Mouse (Mus musculus) forebrain, embryonic 16.5 days (tissue): Measurements from ENCODE around the gene Usp39. TPM values are rescaled to one million over a fixed set of nuclear protein-coding genes. Genes with fewer than 3 reads are reported as not detected.
A peak's percentile ranks its signal among the peaks of the same experiment; 100 is the strongest.

Experiments
- ATAC-seq: fragments of 200-750 bp; cut with Nextera tagmentation; 2 replicates; pipeline ENCODE4 v1.8.0; 2017; ENCODE audit warnings: mild to moderate bottlenecking, moderate library complexity
- H3K27ac ChIP-seq: fragments of 300-500 bp; sonication (generic); 2 replicates; pipeline ENCODE4 v1.5.1; 2014; ENCODE audit warnings: low read length, control low read depth
- H3K27me3 ChIP-seq: fragments of 300-500 bp; sonication (generic); replicated peaks from 2 replicates; pipeline ENCODE4 v1.6.1; 2014; ENCODE audit warnings: low read length; ENCODE audit not compliant: control insufficient read depth, insufficient read depth
- H3K36me3 ChIP-seq: fragments of 300-500 bp; sonication (generic); 2 replicates; pipeline ENCODE4 v1.6.1; 2014; ENCODE audit not compliant: control insufficient read depth, insufficient read depth
- H3K4me1 ChIP-seq: fragments of 300-500 bp; sonication (generic); replicated peaks from 2 replicates; pipeline ENCODE4 v1.6.1; 2014; ENCODE audit warnings: low read length; ENCODE audit not compliant: control insufficient read depth, insufficient read depth
- H3K4me2 ChIP-seq: fragments of 300-500 bp; sonication (generic); 2 replicates; pipeline ENCODE4 v1.6.1; 2014; ENCODE audit warnings: mild to moderate bottlenecking, low read length, control low read depth
- H3K4me3 ChIP-seq: fragments of 300-500 bp; sonication (generic); replicated peaks from 2 replicates; pipeline ENCODE4 v1.5.1; 2014; ENCODE audit warnings: mild to moderate bottlenecking, low read length, control low read depth
- H3K9ac ChIP-seq: fragments of 300-500 bp; sonication (generic); replicated peaks from 2 replicates; pipeline ENCODE4 v1.6.1; 2014; ENCODE audit warnings: low read depth, low read length, control low read depth
- H3K9me3 ChIP-seq: fragments of 300-500 bp; sonication (generic); 2 replicates; pipeline ENCODE4 v1.6.1; 2016; ENCODE audit warnings: low read length; ENCODE audit not compliant: control insufficient read depth
- whole genome bisulfite sequencing: fragments of 180-500 bp; shearing (Covaris S2); extraction: QIAGEN DNeasy Blood & Tissue Kit; methylation state at CpG from one replicate; pipeline ENCODE4 v1.1.7; 2014; 5-methylcytosine and 5-hydroxymethylcytosine counted together
- polyA plus RNA-seq: library from polyadenylated mRNA; unstranded; fragments of >200 nt; fragmentation: Nextera tagmentation; extraction: Ambion mirVana; gene quantifications from 2 replicates; pipeline ENCODE4 v1.2.1, GENCODE M21; 2015

Usp39 gene
- polyA plus RNA-seq, result 48.5 and 51.5 TPM in 2 replicates

DNA sequence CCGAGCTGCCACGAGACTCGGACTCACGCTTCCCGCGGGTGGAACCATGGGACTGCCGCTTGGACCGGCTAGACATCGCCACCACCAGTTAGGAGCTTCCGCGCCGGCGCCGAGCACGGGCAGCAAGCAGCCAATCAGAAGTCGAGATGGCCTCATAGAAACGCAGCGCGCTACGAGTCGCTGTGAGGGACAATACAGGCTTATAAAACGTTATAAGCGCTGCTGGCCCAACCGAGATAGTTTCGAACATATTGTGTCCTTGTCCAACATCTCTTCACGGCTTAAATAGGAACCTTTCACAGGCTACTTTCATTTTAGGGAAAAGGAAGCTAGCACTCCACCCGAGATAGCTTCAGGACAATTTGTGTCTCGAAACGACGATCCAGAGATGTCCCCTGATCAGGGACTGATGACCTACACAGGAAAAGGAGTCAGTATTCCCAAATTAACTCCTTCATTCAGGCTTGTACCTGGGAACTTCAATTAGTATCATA, at the start of gene Usp39:
Gene Usp39 (minus strand): TSS at position 111 of the 494 bp plus-strand sequence.
- H3K9me3 ChIP-seq, result no peaks in the 10 kb centered on the region
- H3K4me2 ChIP-seq, result peak within 1 kb of the TSS; percentile 97
- H3K27me3 ChIP-seq, result no peaks in the 10 kb centered on the region
- peak within 1 kb of the TSS; percentile 60 for H3K4me3 ChIP-seq
- peaks cover 4% of the 10 kb centered on the region; the same call in 1 of the 2 replicates for H3K36me3 ChIP-seq
- peaks cover 32% of the 10 kb centered on the region for H3K4me1 ChIP-seq
- ATAC-seq, result peak; percentile 90
- WGBS, result 1% methylated on average over 30 of the region's 30 CpGs
- H3K9ac ChIP-seq, result peak within 1 kb of the TSS; percentile 68
- peak within 1 kb of the TSS; percentile 42 for H3K27ac ChIP-seq

- Histone ChIP-seq H3K36me3 (no peaks in the 10 kb centered on the region), H3K27me3 (no peaks in the 10 kb centered on the region; the same call in 1 of the 2 replicates), H3K27ac (no peak overlapping the region), H3K4me1 (peaks cover 11% of the 10 kb centered on the region), H3K4me3 (no peak overlapping the region), H3K4me2 (no peak overlapping the region), H3K9me3 (no peaks in the 10 kb centered on the region), H3K9ac (no peak overlapping the region)
- 88% methylated on average over 5 of the region's 5 CpGs for WGBS
- no peak for ATAC-seq
These were observed 47.4 kb upstream of the Usp39 start for GRCm38 (mm10) chr6:72392341-72392740.

- H3K9ac ChIP-seq, result no peak overlapping the region
- H3K4me1 ChIP-seq, result peaks cover 11% of the 10 kb centered on the region
- no peak for ATAC-seq
- no peaks in the 10 kb centered on the region for H3K36me3 ChIP-seq
- no peak overlapping the region; the same call in 1 of the 2 replicates for H3K4me3 ChIP-seq
- H3K27ac ChIP-seq, result no peak overlapping the region
- H3K27me3 ChIP-seq, result no peaks in the 10 kb centered on the region; the same call in 1 of the 2 replicates
- H3K9me3 ChIP-seq, result no peaks in the 10 kb centered on the region
- 27% methylated on average over 11 of the region's 12 CpGs for WGBS
- H3K4me2 ChIP-seq, result peak overlapping the region; percentile 57; the same call in 1 of the 2 replicates
These were observed 46.0 kb upstream of the Usp39 start for GRCm38 (mm10) chr6:72390795-72391521.

- no peak within 1 kb of the TSS for H3K27ac ChIP-seq
- peaks cover 11% of the 10 kb centered on the region for H3K4me1 ChIP-seq
- 1% methylated on average over 32 of the region's 33 CpGs for WGBS
- no peaks in the 10 kb centered on the region for H3K36me3 ChIP-seq
- peak within 1 kb of the TSS; percentile 34 for H3K4me3 ChIP-seq
- peak within 1 kb of the TSS; percentile 57 for H3K4me2 ChIP-seq
- no peaks in the 10 kb centered on the region; the same call in 1 of the 2 replicates for H3K27me3 ChIP-seq
- H3K9me3 ChIP-seq, result no peaks in the 10 kb centered on the region
- peak within 1 kb of the TSS; percentile 52 for H3K9ac ChIP-seq
- ATAC-seq, result peak; percentile 38; the same call in 1 of the 2 replicates
These were observed 45.2 kb upstream of the Usp39 start, which contains the start of gene Vamp8 for GRCm38 (mm10) chr6:72389941-72390771. Vamp8 (minus strand) TSS chr6:72390703.

GRCm38 (mm10) chr6:72389471-72389940, 44.5 kb upstream of the Usp39 start:
- peak; percentile 12; the same call in 1 of the 2 replicates for ATAC-seq
- Histone ChIP-seq H3K4me3 (peak overlapping the region; percentile 34), H3K36me3 (no peaks in the 10 kb centered on the region), H3K9me3 (no peaks in the 10 kb centered on the region), H3K9ac (peak overlapping the region; percentile 52), H3K27ac (no peak overlapping the region), H3K4me1 (peaks cover 11% of the 10 kb centered on the region), H3K27me3 (no peaks in the 10 kb centered on the region; the same call in 1 of the 2 replicates), H3K4me2 (peak overlapping the region; percentile 57)
- 35% methylated on average over 13 of the region's 13 CpGs for WGBS

DNA sequence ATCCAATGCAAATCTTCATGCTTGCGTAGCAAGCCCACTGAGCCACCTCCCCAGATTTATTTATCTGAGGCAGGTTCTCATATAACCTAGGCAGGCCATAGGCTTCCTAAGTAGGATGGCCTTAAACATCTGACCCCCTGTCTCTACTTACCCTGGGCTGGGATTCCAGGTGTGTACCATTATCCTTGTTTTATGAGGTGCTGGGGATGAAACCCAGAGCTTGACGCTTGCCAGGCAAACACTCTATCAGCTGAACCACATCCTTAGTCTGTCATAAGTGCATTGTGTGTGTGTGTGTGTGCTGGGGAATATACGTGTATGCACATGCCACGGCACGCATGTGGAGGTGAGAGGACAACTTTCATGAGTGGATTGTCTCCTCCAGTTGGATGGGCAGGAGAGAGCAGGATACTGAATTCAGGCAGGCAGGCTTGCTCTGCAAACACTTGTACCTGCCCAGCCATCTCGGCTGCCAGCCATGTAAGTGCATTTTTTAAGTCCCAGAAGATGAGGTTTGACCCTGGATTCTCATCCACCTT, 43.9 kb upstream of the Usp39 start:
- Histone ChIP-seq H3K27ac (no peak overlapping the region), H3K4me3 (no peak overlapping the region), H3K27me3 (no peaks in the 10 kb centered on the region; the same call in 1 of the 2 replicates), H3K9me3 (no peaks in the 10 kb centered on the region), H3K4me2 (no peak overlapping the region), H3K36me3 (no peaks in the 10 kb centered on the region), H3K9ac (no peak overlapping the region), H3K4me1 (peaks cover 11% of the 10 kb centered on the region)
- WGBS, result 91% methylated on average over 6 of the region's 6 CpGs
- ATAC-seq, result no peak

GRCm38 (mm10) chr6:72388266-72388665, 43.3 kb upstream of the Usp39 start:
- Histone ChIP-seq H3K36me3 (no peaks in the 10 kb centered on the region), H3K4me2 (no peak overlapping the region), H3K4me1 (peaks cover 11% of the 10 kb centered on the region), H3K9me3 (no peaks in the 10 kb centered on the region), H3K27ac (no peak overlapping the region), H3K27me3 (no peaks in the 10 kb centered on the region; the same call in 1 of the 2 replicates), H3K9ac (no peak overlapping the region), H3K4me3 (no peak overlapping the region)
- ATAC-seq, result no peak
- 67% methylated on average over 10 of the region's 10 CpGs for WGBS

DNA sequence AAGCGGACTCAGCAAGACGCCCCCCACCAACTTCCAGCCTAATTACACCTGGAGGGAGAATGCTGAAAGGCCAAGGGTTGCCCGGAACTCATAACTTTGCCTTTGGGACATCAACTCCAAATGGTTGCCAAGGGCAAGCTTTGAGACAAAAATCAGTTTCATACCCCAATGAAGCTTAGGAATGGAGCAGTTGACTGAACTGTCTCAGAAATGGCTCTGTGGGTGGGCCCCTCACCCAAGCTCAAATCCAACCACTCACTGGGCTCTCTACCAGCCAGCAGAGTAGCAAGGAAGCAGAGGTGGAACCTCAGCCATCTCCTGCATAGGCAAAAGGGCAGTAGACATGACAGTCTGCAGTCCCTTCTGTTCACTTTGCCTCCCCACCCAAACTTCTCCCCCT, 42.8 kb upstream of the Usp39 start:
- Histone ChIP-seq H3K4me3 (no peak overlapping the region), H3K4me1 (peaks cover 11% of the 10 kb centered on the region), H3K27ac (no peak overlapping the region), H3K27me3 (no peaks in the 10 kb centered on the region; the same call in 1 of the 2 replicates), H3K9ac (no peak overlapping the region), H3K36me3 (no peaks in the 10 kb centered on the region), H3K9me3 (no peaks in the 10 kb centered on the region), H3K4me2 (no peak overlapping the region)
- 70% methylated on average over 3 of the region's 3 CpGs for WGBS
- no peak for ATAC-seq
